Mouse (Mus musculus) hindbrain, embryonic 11.5 days (tissue): ENCODE results near the gene Gabrp. TPM values are rescaled to one million over a fixed set of nuclear protein-coding genes. Genes with fewer than 3 reads are reported as not detected.
A peak's percentile ranks its signal among the peaks of the same experiment; 100 is the strongest.

Source experiments
- ATAC-seq: fragments of 200-750 bp; cut with Nextera tagmentation; 2 replicates; pipeline ENCODE4 v1.8.0; 2017; ENCODE audit warnings: mild to moderate bottlenecking, moderate TSS enrichment, moderate library complexity; ENCODE audit not compliant: low FRiP score
- DNase-seq: peaks from one replicate; pipeline ENCODE4 v3.0.0-alpha.2; 2015; ENCODE audit warnings: low spot score
- H3K27ac ChIP-seq: fragments of 300-500 bp; sonication (generic); 2 replicates; pipeline ENCODE4 v1.5.1; 2014; ENCODE audit warnings: mild to moderate bottlenecking, low read depth, low read length
- H3K27me3 ChIP-seq: fragments of 300-500 bp; sonication (generic); 2 replicates; pipeline ENCODE4 v1.6.1; 2014; ENCODE audit warnings: mild to moderate bottlenecking, low read length, moderate library complexity, mixed read lengths; ENCODE audit not compliant: control insufficient read depth, insufficient read depth
- H3K36me3 ChIP-seq: fragments of 300-500 bp; sonication (generic); 2 replicates; pipeline ENCODE4 v1.6.1; 2014; ENCODE audit warnings: mild to moderate bottlenecking, low read length, moderate library complexity, mixed read lengths; ENCODE audit not compliant: control insufficient read depth, insufficient read depth
- H3K4me1 ChIP-seq: fragments of 300-500 bp; sonication (generic); replicated peaks from 2 replicates; pipeline ENCODE4 v1.6.1; 2014; ENCODE audit warnings: low read length, mixed read lengths; ENCODE audit not compliant: control insufficient read depth, insufficient read depth
- H3K4me2 ChIP-seq: fragments of 300-500 bp; sonication (generic); replicated peaks from 2 replicates; pipeline ENCODE4 v1.6.1; 2014; ENCODE audit warnings: mild to moderate bottlenecking, low read depth, low read length
- H3K4me3 ChIP-seq: fragments of 300-500 bp; sonication (generic); 2 replicates; pipeline ENCODE4 v1.5.1; 2014; ENCODE audit warnings: low read depth, low read length
- H3K9ac ChIP-seq: fragments of 300-500 bp; sonication (generic); 2 replicates; pipeline ENCODE4 v1.6.1; 2014; ENCODE audit warnings: low read depth, low read length
- H3K9me3 ChIP-seq: fragments of 300-500 bp; sonication (generic); 2 replicates; pipeline ENCODE4 v1.6.1; 2016; ENCODE audit warnings: low read length; ENCODE audit not compliant: control insufficient read depth
- WGBS: fragments of 180-500 bp; shearing (Covaris S2); extraction: QIAGEN DNeasy Blood & Tissue Kit; methylation state at CpG from one replicate; pipeline ENCODE4 v1.1.7; 2014; 5-methylcytosine and 5-hydroxymethylcytosine counted together
- polyA plus RNA-seq: library from polyadenylated mRNA; unstranded; fragments of >200 nt; fragmentation: Nextera tagmentation; extraction: Ambion mirVana; gene quantifications from 2 replicates; pipeline ENCODE4 v1.2.1, GENCODE M21; 2014

The Gabrp gene
- polyA plus RNA-seq = 3.6 and 6.0 TPM in 2 replicates

GRCm38 (mm10) chr11:33578859-33579258 is at the start of gene Gabrp:
Gene Gabrp, minus strand, starts transcription at chr11:33578959.
- Histone ChIP-seq H3K27me3 (no peaks in the 10 kb centered on the region), H3K4me2 (no peak within 1 kb of the TSS), H3K4me1 (no peaks in the 10 kb centered on the region), H3K27ac (no peak within 1 kb of the TSS), H3K36me3 (no peaks in the 10 kb centered on the region), H3K9me3 (no peaks in the 10 kb centered on the region), H3K9ac (no peak within 1 kb of the TSS), H3K4me3 (no peak within 1 kb of the TSS)
- ATAC-seq (no peak), DNase-seq (no peak)
- 59% methylated on average over 6 of the region's 6 CpGs for WGBS

- Histone ChIP-seq H3K36me3 (no peaks in the 10 kb centered on the region), H3K27me3 (no peaks in the 10 kb centered on the region), H3K4me3 (no peak overlapping the region), H3K9ac (no peak overlapping the region), H3K27ac (no peak overlapping the region), H3K9me3 (no peaks in the 10 kb centered on the region), H3K4me1 (no peaks in the 10 kb centered on the region), H3K4me2 (no peak overlapping the region)
- DNase-seq (no peak), ATAC-seq (no peak)
- 87% methylated on average over 4 of the region's 4 CpGs for WGBS
Measured at GRCm38 (mm10) chr11:33627136-33627742, 48.5 kb upstream of the Gabrp start.

GRCm38 (mm10) chr11:33614218-33614617 is 35.5 kb upstream of the Gabrp start:
- 7% methylated on average over 15 of the region's 15 CpGs for WGBS

DNA sequence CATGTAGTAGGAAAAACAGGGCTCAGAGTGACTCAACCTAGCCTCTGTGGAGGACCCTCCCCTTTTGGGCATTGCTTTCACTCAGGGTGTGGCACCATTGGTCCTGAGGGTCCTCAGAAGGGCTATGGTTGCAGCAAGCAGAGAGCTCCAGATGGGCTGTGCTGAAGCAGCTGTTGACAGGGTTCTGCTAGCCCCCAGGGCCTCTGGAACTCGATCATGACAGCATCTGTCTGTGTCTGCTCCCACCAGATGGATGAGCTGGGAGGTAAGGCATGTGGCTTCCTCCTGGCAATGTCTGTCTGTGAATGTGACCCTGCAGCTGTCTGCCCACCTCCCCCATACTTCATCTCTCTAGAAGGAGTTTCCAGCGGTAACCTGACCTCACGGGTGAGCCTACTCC is 29.0 kb upstream of the Gabrp start:
- H3K4me2 ChIP-seq = no peak overlapping the region
- no peaks in the 10 kb centered on the region for H3K27me3 ChIP-seq
- H3K4me3 ChIP-seq = no peak overlapping the region
- DNase-seq (peak; percentile 17), ATAC-seq (no peak)
- no peaks in the 10 kb centered on the region for H3K4me1 ChIP-seq
- no peak overlapping the region for H3K9ac ChIP-seq
- no peaks in the 10 kb centered on the region for H3K9me3 ChIP-seq
- WGBS = 42% methylated on average over 3 of the region's 3 CpGs
- no peak overlapping the region for H3K27ac ChIP-seq
- no peaks in the 10 kb centered on the region for H3K36me3 ChIP-seq

More at GRCm38 (mm10) chr11:33614218-33614617, 35.5 kb upstream of the Gabrp start:
- Histone ChIP-seq H3K4me1 (no peaks in the 10 kb centered on the region), H3K9me3 (no peaks in the 10 kb centered on the region), H3K36me3 (no peaks in the 10 kb centered on the region), H3K4me3 (no peak overlapping the region), H3K4me2 (no peak overlapping the region), H3K27me3 (no peaks in the 10 kb centered on the region), H3K27ac (no peak overlapping the region), H3K9ac (no peak overlapping the region)
- ATAC-seq = peak; percentile 65
- peak; percentile 84 for DNase-seq

DNA sequence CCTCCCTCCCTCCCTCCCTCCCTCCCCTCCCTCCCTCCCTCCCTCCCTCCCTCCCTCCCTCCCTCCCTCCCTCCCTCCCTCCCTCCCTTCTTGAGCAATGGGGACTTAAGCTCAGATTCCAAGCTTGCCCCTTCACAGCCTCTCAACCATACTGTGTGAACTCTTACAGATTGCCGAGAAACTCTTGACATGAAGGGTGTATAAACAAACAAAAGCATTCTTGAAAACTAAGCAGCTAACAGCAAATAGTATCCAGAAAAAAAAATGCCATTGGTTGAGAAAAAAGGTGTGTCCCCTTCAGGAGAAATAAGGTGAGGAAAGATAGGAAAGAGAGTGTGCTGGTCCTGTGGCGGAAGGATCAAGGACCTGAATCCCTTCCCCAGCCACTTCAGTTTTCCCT is 24.4 kb upstream of the Gabrp start:
- Histone ChIP-seq H3K4me1 (no peaks in the 10 kb centered on the region), H3K27ac (no peak overlapping the region), H3K4me3 (no peak overlapping the region), H3K27me3 (no peaks in the 10 kb centered on the region), H3K4me2 (no peak overlapping the region), H3K36me3 (no peaks in the 10 kb centered on the region), H3K9me3 (no peaks in the 10 kb centered on the region), H3K9ac (no peak overlapping the region)
- ATAC-seq (no peak), DNase-seq (no peak)
- WGBS = 81% methylated on average over 2 of the region's 2 CpGs

- no peaks in the 10 kb centered on the region for H3K27me3 ChIP-seq
- ATAC-seq = no peak
- H3K4me1 ChIP-seq = no peaks in the 10 kb centered on the region
- WGBS = 89% methylated on average over 4 of the region's 4 CpGs
- DNase-seq = no peak
- H3K9ac ChIP-seq = no peak within 1 kb of the TSS
- H3K4me2 ChIP-seq = no peak within 1 kb of the TSS
- no peaks in the 10 kb centered on the region for H3K9me3 ChIP-seq
- H3K4me3 ChIP-seq = no peak within 1 kb of the TSS
- no peaks in the 10 kb centered on the region for H3K36me3 ChIP-seq
- no peak within 1 kb of the TSS for H3K27ac ChIP-seq
Measured at GRCm38 (mm10) chr11:33598986-33599385, 20.2 kb upstream of the Gabrp start, which contains the start of gene D130052B06Rik. Gene D130052B06Rik, plus strand, starts transcription at chr11:33599302.

DNA sequence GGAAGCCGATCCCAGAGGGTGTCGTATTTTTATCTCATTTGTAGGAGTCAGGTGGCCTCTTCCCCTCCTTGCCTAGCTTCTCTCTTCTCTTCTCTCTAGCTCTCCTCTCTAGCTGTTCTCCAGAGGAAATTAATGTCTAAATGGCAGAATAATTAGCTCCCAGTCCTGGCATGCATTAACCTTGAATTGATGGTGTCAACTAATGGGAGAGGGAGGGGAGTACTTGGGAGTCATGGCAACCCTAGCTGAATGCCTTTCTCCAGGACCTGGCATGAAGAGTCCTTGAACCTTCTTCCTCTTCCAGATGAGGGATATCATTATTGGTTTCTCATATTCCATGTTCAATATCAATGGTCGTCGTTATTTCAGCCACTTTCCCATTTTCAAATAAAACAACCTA is 17.9 kb upstream of the Gabrp start:
- ATAC-seq (no peak), DNase-seq (no peak)
- Histone ChIP-seq H3K27ac (no peak overlapping the region), H3K9me3 (no peaks in the 10 kb centered on the region), H3K4me2 (no peak overlapping the region), H3K4me1 (no peaks in the 10 kb centered on the region), H3K36me3 (no peaks in the 10 kb centered on the region), H3K27me3 (no peaks in the 10 kb centered on the region), H3K4me3 (no peak overlapping the region), H3K9ac (no peak overlapping the region)
- 75% methylated on average over 4 of the region's 4 CpGs for WGBS

GRCm38 (mm10) chr11:33592826-33593225 is 14.1 kb upstream of the Gabrp start:
- ATAC-seq = no peak
- Histone ChIP-seq H3K4me1 (no peaks in the 10 kb centered on the region), H3K4me2 (no peak overlapping the region), H3K27me3 (no peaks in the 10 kb centered on the region), H3K27ac (no peak overlapping the region), H3K4me3 (no peak overlapping the region), H3K36me3 (no peaks in the 10 kb centered on the region), H3K9ac (no peak overlapping the region), H3K9me3 (no peaks in the 10 kb centered on the region)
- 80% methylated on average over 4 of the region's 4 CpGs for WGBS
- DNase-seq = no peak

GRCm38 (mm10) chr11:33590771-33591170 is 12.0 kb upstream of the Gabrp start:
- no peak overlapping the region for H3K27ac ChIP-seq
- H3K9me3 ChIP-seq = no peaks in the 10 kb centered on the region
- H3K4me2 ChIP-seq = no peak overlapping the region
- 94% methylated on average over 3 of the region's 3 CpGs for WGBS
- ATAC-seq = no peak
- H3K4me1 ChIP-seq = no peaks in the 10 kb centered on the region
- H3K27me3 ChIP-seq = no peaks in the 10 kb centered on the region
- H3K9ac ChIP-seq = no peak overlapping the region
- H3K4me3 ChIP-seq = no peak overlapping the region
- no peak for DNase-seq
- H3K36me3 ChIP-seq = no peaks in the 10 kb centered on the region
